Mouse (Mus musculus): ENCODE measurements around the gene Nap1l5. TPM values are rescaled to one million over a fixed set of nuclear protein-coding genes. Genes with fewer than 3 reads are reported as not detected.
"Not testable (repeated sequence)": the region's sequence is repeated elsewhere in the genome, so short reads cannot be mapped to it uniquely, and the experiment has no call there.

Nap1l5 gene
- polyA plus RNA-seq, 1 experiment from 2014 or later = 1.9 TPM

GRCm38 (mm10) chr6:58879987-58880386 lies 26.9 kb downstream of the Nap1l5 start:
- no peak overlapping the region for H3K27ac ChIP-seq (ENCODE audit: poor library complexity, severe bottlenecking)
- WGBS = 88% methylated on average over 9 of the region's 9 CpGs

DNA sequence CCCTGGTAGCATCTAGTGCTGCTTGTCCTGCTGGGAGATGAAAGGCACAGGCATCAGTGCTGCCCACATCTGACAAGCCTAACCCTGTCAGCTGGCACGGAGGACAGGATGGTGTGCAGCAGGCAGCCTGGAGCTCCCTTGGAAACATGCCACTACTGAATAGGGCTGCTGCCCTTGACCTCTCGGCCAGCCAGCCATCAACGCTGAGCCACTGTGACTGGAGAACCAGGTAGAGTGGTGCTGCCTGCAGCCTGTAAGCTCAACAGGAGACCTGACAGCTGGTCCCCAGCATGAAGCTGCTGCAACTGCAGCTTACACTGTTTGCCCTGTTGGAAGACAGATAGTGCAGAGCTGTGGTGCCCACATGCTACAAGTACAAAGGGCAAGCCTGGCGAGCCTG lies 27.3 kb downstream of the Nap1l5 start:
- no peaks in the 10 kb centered on the region for H3K4me1 ChIP-seq (replicated peaks)
- no peak for ATAC-seq (ENCODE audit: insufficient number of reproducible peaks, low FRiP score)
- H3K9ac ChIP-seq = no peak overlapping the region
- 47% methylated on average over 4 of the region's 4 CpGs for WGBS
- H3K36me3 ChIP-seq = peaks cover 34% of the 10 kb centered on the region
- no peak overlapping the region for H3K4me3 ChIP-seq
- no peaks in the 10 kb centered on the region for H3K9me3 ChIP-seq (replicated peaks)
- no peak overlapping the region for H3K4me2 ChIP-seq
- no peak overlapping the region for H3K27ac ChIP-seq (ENCODE audit: poor library complexity, severe bottlenecking)
- no peaks in the 10 kb centered on the region for H3K27me3 ChIP-seq (replicated peaks)

More at GRCm38 (mm10) chr6:58879987-58880386, 26.9 kb downstream of the Nap1l5 start:
- Histone ChIP-seq H3K9ac (no peak overlapping the region), H3K4me1 (replicated peaks) (no peaks in the 10 kb centered on the region), H3K4me3 (no peak overlapping the region), H3K27me3 (replicated peaks) (no peaks in the 10 kb centered on the region), H3K4me2 (no peak overlapping the region), H3K36me3 (peaks cover 30% of the 10 kb centered on the region), H3K9me3 (replicated peaks) (no peaks in the 10 kb centered on the region)
- ATAC-seq (ENCODE audit: insufficient number of reproducible peaks, low FRiP score) = no peak

- 66% methylated on average over 6 of the region's 6 CpGs for WGBS
- H3K4me1 ChIP-seq (replicated peaks); H3K9me3 ChIP-seq (replicated peaks); H3K4me2 ChIP-seq; H3K4me3 ChIP-seq; H3K36me3 ChIP-seq; H3K27me3 ChIP-seq (replicated peaks); H3K27ac ChIP-seq (ENCODE audit: poor library complexity, severe bottlenecking); H3K9ac ChIP-seq; ATAC-seq (ENCODE audit: insufficient number of reproducible peaks, low FRiP score): not testable (repeated sequence)
Observed at GRCm38 (mm10) chr6:58867858-58868257, 39.0 kb downstream of the Nap1l5 start.

DNA sequence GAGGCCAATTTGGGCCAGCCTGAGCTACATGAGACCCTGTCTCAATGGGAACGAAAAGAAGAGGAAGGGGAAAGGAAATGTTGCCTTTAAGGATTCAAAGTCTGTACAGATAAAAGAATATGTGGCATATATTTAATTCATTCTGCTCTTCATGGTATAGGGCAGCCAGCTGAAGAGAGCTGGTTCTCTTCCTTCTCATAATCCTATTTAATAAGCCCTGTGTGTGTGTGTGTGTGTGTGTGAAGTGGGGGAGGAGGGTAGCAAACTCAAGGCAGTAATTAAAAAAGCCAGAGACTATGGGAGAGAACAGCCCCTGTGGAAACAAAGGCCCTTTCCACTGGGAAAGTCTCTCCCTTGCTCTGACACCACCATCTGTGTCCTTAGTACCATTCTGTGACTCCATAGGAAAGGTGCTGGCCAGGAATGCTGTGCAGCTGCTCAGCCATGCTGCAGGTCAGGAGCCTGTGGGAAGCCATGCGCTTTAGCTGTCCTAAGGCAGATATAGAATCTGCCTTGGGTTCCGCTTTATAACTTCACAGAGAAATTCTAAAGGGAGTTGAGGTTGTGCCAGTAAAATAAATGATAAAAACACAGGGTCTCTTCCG lies 43.1 kb downstream of the Nap1l5 start:
- Histone ChIP-seq H3K27me3 (replicated peaks) (no peaks in the 10 kb centered on the region), H3K4me1 (replicated peaks) (peaks cover 9% of the 10 kb centered on the region), H3K9me3 (replicated peaks) (no peaks in the 10 kb centered on the region), H3K9ac (no peak overlapping the region), H3K27ac (ENCODE audit: poor library complexity, severe bottlenecking) (no peak overlapping the region; the same call in 1 of the 2 replicates), H3K4me3 (no peak overlapping the region), H3K4me2 (peak overlapping the region; percentile 33), H3K36me3 (peaks cover 16% of the 10 kb centered on the region)
- ATAC-seq (ENCODE audit: insufficient number of reproducible peaks, low FRiP score) = no peak
- WGBS = 88% methylated on average over 4 of the region's 4 CpGs

GRCm38 (mm10) chr6:58862446-58862993 lies 44.4 kb downstream of the Nap1l5 start:
- Histone ChIP-seq H3K4me2 (peak overlapping the region; percentile 28; the same call in 1 of the 2 replicates), H3K27me3 (replicated peaks) (no peaks in the 10 kb centered on the region), H3K4me3 (peak overlapping the region; percentile 13; the same call in 1 of the 2 replicates), H3K9me3 (replicated peaks) (no peaks in the 10 kb centered on the region), H3K9ac (no peak overlapping the region), H3K36me3 (peaks cover 16% of the 10 kb centered on the region), H3K27ac (ENCODE audit: poor library complexity, severe bottlenecking) (peak overlapping the region; percentile 66), H3K4me1 (replicated peaks) (peaks cover 1% of the 10 kb centered on the region)
- 0 out of 2 replicates have a peak, but pooled peaks have one; percentile 48 for ATAC-seq (ENCODE audit: insufficient number of reproducible peaks, low FRiP score)
- WGBS = 56% methylated on average over 9 of the region's 9 CpGs

GRCm38 (mm10) chr6:58859517-58859916 lies 47.4 kb downstream of the Nap1l5 start:
- H3K36me3 ChIP-seq = peaks cover 22% of the 10 kb centered on the region
- H3K4me3 ChIP-seq = no peak overlapping the region
- H3K9me3 ChIP-seq (replicated peaks) = no peaks in the 10 kb centered on the region
- H3K27ac ChIP-seq (ENCODE audit: poor library complexity, severe bottlenecking) = no peak overlapping the region
- no peak overlapping the region for H3K9ac ChIP-seq
- no peaks in the 10 kb centered on the region for H3K27me3 ChIP-seq (replicated peaks)
- no peak overlapping the region for H3K4me2 ChIP-seq
- no peak for ATAC-seq (ENCODE audit: insufficient number of reproducible peaks, low FRiP score)
- 93% methylated on average over 4 of the region's 4 CpGs for WGBS
- H3K4me1 ChIP-seq (replicated peaks) = peaks cover 14% of the 10 kb centered on the region

DNA sequence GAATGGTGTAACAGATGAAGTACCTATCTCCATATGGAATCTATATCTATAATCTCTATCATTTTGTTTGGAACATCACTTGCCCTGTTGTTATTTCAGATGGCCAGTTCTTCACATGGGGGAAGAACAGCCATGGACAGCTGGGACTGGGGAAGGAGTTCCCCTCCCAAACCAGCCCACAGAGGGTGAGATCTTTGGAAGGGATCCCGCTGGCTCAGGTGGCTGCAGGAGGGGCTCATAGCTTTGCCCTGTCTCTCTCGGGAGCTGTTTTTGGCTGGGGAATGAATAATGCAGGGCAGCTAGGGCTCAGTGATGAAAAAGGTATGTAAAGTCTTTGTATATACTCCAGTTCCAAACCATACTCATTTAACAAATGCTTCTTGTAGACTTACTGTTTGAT lies 50.4 kb downstream of the Nap1l5 start:
- WGBS = 55% methylated on average over 2 of the region's 2 CpGs
- no peak overlapping the region for H3K27ac ChIP-seq (ENCODE audit: poor library complexity, severe bottlenecking)
- no peak for ATAC-seq (ENCODE audit: insufficient number of reproducible peaks, low FRiP score)

DNA sequence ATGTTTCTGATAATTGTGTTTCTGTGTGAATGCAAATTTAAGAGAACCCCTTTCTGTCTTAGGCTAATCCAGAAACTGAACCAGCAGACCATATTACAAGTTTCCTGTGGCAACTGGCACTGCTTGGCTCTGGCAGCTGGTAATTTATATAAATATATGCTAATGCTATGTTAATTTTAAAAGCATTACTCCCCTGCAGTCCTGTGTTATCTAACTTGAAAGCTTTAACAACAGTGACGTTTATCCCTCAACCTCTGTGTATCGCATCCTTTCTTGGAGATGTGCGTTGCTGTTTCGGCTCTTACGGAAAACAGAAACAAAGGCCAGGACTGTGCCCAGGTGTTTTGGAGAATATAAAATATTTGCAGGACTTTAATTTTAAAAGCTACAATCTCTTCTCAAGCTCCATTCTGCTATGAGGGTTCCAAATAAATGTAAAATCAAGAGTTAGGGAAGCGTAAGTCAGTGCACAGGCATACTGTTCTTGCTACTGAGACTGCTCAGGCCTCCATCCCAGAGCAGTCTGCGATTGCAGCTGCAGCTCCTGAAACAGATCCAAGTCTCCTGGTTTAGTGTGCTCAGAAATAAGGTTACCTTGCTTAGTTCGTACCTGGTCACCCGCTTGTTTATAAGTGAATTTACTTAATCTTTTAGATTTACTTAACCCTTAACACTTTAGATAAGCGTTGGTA lies 51.1 kb downstream of the Nap1l5 start:
- H3K27ac ChIP-seq (ENCODE audit: poor library complexity, severe bottlenecking) = no peak overlapping the region
- H3K9ac ChIP-seq = no peak overlapping the region
- H3K36me3 ChIP-seq = peaks cover 26% of the 10 kb centered on the region
- peaks cover 14% of the 10 kb centered on the region for H3K4me1 ChIP-seq (replicated peaks)
- ATAC-seq (ENCODE audit: insufficient number of reproducible peaks, low FRiP score) = no peak
- H3K27me3 ChIP-seq (replicated peaks) = no peaks in the 10 kb centered on the region
- no peak overlapping the region for H3K4me3 ChIP-seq
- H3K9me3 ChIP-seq (replicated peaks) = no peaks in the 10 kb centered on the region
- no peak overlapping the region for H3K4me2 ChIP-seq
- 81% methylated on average over 10 of the region's 10 CpGs for WGBS

More for the DNA sequence above, 50.4 kb downstream of the Nap1l5 start:
- H3K27me3 ChIP-seq (replicated peaks) = no peaks in the 10 kb centered on the region
- no peak overlapping the region for H3K4me3 ChIP-seq
- peaks cover 14% of the 10 kb centered on the region for H3K4me1 ChIP-seq (replicated peaks)
- H3K4me2 ChIP-seq = no peak overlapping the region
- H3K9me3 ChIP-seq (replicated peaks) = no peaks in the 10 kb centered on the region
- H3K36me3 ChIP-seq = peaks cover 26% of the 10 kb centered on the region
- no peak overlapping the region for H3K9ac ChIP-seq

Other genes starting within 250 kb of the Nap1l5 start
- 38.3 and 39.2 TPM in 2 replicates for gene Herc3, start 75.6 kb downstream of the Nap1l5 start, polyA plus RNA-seq (2016; fragmentation: Nextera tagmentation; extraction: Ambion mirVana)
- 6.2 and 6.8 TPM in 2 replicates for gene Fam13a, start 117.5 kb upstream of the Nap1l5 start, polyA plus RNA-seq (2016; fragmentation: Nextera tagmentation; extraction: Ambion mirVana)